Mouse (Mus musculus): ENCODE results near the gene Mymx.

Gene Mymx

DNA sequence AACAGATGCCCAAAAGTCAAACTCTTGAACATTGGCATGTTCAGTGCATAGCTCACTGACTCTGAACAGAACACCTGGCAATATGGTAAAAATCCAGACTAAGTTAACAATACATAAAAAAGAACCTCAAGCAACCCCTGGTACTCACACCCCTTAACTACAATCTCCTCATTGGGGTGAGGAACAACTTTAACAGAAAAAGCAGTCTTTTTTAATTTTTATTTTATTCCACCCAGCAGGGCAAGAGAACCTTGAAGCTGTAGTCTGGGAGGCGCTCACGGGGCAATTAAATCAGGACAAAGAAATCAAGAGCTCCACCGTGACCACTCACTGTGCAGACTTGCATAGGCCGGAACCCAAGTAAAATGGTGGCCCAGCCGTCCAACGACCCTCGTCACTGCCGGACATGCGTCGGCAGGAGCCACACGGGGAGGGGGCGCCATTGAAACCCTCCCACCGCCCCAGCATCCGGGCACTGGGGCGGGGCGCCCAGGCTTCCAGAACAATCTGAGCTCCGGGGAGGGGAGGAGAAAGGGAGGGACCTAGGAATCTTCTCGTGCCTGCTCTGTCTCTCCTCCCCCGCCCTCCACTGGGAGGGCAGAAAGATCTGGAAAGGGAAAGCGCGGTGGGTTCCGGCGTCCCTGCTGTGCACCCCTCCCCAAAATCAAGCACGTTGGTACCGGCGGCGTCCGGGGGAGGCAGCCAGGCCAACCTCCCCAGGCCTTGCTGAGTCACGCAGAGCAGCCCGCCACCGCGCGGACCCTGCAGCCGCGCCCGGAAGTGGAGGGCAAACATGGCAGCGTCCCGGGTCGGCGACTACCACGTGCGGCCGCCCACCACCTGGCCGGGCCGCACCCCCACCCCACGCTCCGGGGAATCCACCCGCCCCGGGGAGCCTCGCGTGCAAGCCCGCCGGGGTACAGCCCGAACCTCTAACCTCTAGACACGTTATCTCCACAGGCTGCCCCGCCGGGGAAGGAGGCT, 29.5 kb downstream of the Mymx start:
- DNase-seq (ENCODE audit: low spot score in 2 of 2) = peak in 1 of 2 experiments; percentile 65

DNA sequence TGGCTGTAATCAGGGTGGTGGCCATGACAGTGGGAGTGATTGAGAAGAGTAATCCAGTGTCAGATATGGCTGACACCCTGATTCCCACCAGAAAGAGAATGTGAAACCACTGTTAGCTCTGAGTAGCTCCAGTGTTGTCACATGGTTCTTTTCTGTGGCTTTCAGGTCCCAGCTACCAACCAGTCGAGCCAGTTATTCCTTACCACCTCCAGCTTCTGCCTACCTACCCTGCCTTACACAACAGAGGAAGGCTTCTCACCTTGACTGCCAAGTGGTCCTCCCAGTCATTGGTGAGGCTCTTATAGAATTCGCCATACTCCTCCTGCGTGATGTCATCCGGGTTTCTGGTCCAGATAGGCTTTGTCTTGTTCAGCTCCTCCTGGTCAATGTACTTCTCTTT, 31.9 kb downstream of the Mymx start:
- DNase-seq (ENCODE audit: low spot score in 2 of 2) = no peak

DNA sequence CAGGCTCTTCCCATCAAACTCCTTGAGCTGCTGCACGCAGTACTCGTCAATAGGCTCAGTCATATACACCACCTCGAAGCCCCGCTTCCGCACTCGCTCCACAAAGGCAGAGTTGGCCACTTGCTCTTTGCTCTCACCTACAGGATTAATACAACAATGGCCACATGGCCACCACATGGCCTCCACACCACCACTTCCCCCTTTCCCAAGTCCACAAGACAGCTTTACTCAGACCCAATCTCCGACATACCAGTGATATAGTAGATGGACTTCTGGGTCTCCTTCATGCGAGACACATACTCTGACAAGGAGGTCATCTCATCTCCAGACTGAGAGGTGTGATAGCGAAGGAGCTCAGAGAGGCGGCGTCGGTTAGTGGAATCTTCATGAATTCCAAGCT, 32.9 kb downstream of the Mymx start:
- DNase-seq (ENCODE audit: low spot score in 2 of 2) = no peak

DNA sequence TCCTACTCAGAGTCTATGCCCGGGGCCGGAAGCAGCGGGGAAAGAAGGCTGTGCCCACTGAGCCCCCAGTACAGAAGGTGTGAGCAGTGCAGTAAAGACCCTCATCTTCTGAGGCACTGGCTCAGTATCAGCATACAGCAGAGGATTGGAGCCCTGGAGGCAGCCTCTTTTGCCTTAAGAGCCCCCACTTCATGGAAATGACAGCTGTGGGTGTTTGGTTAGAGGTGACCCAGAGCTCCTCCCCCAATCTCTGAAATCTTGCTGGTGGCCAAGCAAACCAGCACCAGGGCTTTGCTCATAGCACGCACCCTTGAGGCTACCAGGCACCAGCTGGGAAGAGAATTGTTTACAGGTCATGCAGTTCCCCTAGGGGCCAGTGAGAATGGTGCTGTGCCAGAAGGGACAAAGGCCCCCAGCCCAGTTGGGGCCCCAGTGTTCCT, 34.7 kb downstream of the Mymx start:
- DNase-seq (ENCODE audit: low spot score in 2 of 2) = no peak

DNA sequence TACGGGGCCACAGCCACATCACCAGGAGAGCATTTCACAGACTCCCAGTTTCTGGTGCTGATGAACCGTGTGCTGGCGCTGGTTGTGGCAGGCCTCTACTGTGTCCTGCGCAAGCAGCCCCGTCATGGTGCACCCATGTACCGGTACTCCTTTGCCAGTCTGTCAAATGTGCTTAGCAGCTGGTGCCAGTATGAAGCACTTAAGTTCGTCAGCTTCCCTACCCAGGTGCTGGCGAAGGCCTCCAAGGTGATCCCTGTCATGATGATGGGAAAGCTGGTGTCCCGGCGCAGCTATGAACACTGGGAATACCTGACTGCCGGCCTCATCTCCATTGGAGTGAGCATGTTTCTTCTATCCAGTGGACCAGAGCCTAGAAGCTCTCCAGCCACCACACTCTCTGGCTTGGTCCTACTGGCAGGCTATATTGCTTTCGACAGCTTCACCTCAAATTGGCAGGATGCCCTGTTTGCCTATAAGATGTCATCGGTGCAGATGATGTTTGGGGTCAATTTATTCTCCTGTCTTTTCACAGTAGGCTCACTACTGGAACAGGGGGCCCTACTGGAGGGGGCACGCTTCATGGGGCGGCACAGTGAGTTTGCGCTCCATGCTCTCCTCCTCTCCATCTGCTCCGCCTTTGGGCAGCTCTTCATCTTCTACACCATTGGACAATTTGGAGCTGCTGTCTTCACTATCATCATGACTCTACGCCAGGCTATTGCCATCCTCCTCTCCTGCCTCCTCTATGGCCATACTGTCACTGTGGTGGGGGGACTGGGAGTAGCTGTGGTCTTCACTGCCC, 35.3 kb downstream of the Mymx start:
- DNase-seq (ENCODE audit: low spot score in 2 of 2) = no peak

DNA sequence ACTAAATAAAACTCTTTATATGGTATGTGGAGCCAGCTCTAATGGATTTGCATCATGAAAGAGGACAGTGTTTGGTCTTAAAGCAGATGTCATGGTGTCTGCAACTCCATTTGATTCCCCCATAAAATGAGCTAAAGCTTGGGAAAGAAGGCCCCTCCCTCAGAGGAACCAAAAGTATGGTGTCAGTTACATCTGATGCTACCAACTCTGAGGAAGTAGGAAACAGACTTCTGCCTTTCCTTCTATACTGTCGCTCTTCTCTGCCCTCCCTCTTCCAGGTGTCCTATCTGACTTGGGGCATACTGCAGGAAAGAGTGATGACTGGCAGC, 35.9 kb downstream of the Mymx start:
- no peak for DNase-seq (ENCODE audit: low spot score in 2 of 2)

DNA sequence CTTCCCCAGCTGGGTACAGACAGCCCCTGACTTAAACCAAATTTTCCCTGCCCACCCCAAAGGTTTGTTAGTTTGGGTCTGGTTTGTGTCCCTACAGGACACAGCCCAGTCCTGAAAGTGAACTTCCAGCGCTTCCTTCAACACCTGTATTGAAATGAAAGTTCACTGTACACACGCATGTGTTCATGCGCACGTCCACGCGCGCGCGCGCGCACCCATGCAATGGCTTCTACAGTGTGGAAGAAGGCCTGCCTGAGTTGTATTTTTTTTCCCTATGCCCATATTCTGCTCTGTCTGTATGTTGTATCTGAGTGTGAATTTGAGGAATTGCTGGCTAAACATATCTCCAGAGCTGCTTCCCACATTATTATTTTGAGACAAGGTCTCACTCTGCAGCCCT, 36.8 kb downstream of the Mymx start:
- no peak for DNase-seq (ENCODE audit: low spot score in 2 of 2)

DNA sequence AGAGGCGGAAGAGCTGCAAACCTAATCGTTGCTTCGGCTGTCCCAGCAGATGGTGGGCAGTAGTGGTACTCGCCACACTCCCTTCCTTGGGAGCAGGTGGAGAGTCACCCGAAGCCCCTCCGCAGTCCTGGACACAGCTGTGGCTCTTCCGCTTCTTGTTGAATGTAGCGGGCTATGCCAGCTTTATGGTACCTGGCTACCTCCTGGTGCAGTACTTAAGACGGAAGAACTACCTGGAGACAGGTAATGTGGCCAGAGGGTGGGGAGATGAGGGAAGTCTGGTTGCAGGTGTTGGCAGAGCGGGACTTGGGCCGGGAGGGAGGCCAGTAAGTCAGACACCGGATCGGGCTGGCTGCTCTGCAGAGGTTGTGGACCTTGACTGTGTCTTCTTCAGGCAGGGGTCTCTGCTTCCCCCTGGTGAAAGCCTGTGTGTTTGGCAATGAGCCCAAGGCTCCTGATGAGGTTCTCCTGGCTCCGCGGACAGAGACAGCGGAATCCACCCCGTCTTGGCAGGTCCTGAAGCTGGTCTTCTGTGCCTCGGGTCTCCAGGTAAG, 37.3 kb downstream of the Mymx start:
- no peak for DNase-seq (ENCODE audit: low spot score in 2 of 2)

DNA sequence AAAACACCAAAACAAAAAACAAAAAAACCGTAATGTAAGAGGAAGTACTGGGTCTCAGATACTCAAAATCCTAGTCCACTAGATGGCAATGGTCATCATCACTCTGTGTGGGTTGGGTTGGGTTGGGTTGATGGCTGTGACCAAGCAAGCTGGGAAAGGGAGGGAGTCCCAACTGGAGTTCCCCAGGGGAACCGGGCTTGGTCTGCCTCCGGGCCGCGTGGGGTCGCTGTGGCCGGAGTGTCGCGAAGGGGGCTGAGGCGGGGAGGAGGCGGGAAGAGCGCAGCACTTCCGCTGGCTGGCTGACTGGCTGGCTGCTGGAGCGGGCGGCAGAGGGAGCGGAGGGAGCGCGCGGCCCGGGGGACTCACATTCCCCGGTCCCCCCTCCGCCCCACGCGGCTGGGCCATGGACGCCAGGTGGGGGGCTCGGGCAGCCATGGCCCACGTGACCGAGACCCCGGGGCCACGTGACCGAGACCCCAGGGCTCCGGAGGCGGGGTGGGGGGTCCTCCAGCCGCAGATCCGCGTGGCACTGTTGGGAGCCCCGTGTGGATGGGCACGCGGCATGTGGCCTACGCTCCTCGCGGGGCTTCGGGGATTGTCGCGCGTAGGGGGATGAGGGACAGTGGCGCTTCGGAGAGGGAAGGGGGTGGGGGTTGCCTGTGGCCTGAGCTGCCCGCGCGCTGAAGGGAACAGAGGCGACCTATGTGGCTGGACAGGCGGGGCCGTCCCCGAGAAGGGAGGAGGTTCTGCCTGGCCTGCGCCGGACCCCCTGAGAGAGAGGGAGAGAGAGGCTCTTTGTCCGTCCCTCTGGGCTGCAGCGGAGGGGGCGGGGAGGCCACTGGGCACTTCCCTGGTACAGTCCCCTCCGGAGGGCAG, 38.0 kb downstream of the Mymx start, which contains the start of gene Slc35b2:
Gene Slc35b2 (plus strand): TSS at position 220 of the 876 bp plus-strand sequence.
- DNase-seq (ENCODE audit: low spot score in 2 of 2) = peak; percentile 86 to 90

DNA sequence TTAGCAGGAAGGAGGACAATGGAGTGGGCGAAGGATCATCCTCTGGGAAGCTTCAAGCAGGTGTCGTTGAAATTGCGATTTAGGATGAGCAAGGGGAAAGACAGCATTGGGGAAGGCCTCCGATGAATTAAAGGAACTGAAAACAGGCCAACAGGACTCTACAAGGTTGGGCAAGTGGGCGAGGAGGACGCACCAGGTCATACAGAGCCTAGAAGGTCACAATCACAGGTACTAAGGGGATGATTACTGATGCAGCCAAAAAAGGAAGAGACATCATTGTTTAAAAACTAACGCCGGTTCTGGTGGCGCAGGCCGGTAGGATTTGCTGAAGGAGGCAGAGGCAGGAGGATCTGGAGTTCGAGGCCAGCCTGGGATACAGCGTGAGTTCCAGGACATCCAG, 38.7 kb downstream of the Mymx start:
- DNase-seq (ENCODE audit: low spot score in 2 of 2) = no peak

DNA sequence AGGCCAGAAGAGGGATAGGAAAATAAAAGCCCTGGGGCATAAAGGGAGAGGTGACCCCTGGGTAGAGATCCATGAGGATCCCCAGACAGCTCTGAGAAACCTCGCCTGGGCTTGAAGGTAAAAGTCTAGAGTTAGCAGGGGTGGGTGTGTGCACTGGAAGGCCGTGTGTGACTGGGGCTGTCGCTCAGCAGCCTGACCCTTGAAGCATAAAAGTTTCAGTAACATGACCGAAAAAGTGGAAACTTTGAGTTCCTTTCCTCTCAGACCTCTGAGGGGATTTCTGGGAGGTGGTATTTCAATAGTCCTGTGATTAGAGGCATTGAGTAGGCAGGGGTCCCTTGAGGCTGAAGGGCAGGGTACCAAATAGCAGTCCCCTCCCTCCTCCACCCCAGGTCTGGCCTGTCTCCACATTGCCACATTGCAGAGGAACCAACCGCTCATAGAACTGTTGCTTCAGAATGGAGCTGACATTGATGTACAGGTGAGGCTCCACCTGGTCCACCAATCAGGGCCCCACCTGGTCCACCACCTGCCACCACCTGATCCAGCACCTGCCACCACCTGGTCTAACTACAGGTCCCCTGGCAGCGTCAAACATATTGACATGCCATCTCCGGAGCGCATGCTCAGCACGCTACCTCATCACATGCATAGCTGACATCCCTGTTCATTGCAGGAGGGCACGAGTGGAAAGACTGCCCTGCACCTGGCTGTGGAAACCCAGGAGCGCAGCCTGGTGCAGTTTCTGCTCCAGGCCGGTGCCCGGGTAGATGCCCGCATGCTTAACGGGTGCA, 42.0 kb downstream of the Mymx start:
- no peak for DNase-seq (ENCODE audit: low spot score in 2 of 2)

DNA sequence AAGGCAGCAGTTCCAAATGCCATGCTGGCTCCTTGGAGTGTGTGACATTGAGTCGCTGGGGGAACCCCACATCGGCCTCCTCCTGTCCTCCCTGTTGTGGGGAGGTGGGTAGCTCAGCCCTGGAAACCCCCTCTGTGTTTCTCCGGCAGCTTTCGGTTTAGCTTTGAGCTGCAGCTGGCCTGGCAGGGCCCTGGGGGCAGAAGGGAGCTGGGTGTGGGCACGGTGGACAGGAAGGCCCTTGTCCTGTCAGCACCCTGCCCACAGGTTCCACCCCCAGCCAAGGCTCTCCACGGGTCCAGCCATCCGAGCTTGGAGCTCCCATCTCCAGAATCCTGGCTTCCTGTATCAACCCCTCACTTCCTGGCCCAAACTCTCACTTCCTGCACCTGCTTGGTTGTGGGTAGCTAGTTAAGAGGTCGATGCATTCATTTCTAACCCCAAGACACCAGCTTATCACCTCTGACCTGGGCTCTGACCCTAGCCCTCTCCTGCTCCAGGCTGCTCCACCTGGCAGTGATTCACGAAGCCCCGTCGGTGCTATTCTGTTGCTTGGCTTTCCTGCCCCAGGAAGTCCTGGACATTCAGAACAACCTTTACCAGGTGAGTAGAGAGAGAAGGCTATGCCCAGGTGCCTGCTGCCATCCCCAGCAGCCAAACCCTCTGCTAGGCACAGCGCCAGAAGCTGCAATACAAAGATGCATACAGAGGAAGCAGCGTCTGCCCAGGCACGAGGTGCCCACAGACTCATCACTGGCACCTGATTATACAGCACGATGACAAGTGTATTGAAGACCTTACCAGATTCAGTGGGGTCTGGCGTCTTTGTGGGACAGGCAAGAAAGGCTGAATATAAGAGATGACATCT, 43.7 kb downstream of the Mymx start:
- no peak for DNase-seq (ENCODE audit: low spot score in 2 of 2)

DNA sequence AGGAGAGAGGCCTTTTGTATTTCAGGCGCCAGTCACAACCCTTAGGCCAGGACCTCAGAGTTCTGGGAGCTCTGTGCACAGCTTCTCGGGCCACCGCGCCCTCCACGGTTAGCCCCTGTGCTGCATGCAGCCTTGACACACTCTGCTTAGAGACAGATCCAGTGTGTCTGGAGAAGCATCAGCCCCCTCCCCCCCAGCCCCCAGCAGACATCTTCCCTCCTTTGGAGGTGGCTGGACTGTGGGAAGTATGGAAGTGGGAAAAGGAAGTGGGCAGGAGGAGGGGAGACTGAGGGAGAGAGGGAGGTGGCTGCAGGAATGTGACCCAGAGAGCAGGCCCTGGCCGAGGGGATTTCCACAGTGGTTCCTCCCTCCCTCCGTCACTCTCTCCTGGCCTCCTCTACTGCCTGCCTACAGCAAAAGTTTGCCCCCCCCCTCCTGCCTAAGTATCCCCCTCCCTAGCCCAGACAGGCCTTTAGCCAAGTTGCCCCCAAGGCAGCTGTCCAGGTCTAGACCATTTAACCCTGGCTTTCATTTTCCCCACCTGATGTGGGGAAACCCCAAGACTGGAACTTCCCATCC, 44.6 kb downstream of the Mymx start:
- no peak for DNase-seq (ENCODE audit: low spot score in 2 of 2)

DNA sequence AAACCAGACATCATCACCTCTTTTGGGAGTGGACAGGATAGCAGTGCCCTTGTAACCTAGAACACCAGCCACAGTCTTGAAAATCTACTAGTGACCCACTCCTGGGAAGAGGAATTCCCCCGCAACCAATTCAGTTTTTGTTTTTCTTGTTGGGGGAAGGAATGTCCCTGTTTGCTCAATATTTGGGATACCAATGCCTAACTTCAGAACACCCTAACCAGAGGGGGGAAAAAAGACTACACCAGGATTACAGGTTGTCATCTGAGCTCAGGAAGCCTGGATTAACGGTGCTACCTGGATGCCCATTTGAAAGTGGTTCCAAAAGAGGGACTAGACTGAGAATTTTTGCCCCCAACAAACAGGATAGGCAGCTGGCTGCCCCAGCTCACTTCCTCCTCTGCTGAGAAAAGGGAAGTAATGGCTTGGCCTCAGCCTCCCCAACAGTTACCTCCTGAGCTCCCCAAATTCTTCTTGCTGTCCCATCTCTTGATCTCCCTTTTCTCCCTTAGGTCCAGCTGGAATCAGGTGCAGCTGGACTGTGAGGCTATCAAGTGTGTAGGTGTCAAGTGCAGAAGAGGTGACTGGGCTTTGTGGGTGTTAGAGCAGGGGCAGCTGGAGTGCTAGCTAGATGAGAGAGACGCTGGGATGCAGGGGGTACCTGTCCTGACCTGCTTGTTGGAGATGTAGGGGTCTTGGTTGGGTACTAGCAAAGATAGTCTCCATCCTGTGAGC, 45.2 kb downstream of the Mymx start:
- no peak for DNase-seq (ENCODE audit: low spot score in 2 of 2)

DNA sequence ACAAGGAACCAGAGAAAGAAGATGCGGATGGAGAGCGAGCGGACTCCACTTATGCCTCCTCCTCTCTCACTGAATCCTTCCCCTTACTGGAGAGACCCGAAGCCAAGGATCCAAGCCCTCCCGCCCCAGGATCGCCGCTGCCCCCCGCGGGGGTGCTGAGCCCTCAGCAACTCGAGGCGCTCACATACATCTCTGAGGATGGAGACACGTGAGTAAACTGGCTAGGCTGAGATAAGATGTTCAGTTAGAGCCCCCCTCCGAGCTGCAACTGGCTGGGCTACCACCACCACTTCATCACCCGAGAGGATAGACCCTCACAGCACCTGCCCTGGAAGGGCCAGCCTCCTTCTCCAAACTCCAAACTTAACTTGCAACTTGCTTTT, 45.8 kb downstream of the Mymx start:
- DNase-seq (ENCODE audit: low spot score in 2 of 2) = no peak

DNA sequence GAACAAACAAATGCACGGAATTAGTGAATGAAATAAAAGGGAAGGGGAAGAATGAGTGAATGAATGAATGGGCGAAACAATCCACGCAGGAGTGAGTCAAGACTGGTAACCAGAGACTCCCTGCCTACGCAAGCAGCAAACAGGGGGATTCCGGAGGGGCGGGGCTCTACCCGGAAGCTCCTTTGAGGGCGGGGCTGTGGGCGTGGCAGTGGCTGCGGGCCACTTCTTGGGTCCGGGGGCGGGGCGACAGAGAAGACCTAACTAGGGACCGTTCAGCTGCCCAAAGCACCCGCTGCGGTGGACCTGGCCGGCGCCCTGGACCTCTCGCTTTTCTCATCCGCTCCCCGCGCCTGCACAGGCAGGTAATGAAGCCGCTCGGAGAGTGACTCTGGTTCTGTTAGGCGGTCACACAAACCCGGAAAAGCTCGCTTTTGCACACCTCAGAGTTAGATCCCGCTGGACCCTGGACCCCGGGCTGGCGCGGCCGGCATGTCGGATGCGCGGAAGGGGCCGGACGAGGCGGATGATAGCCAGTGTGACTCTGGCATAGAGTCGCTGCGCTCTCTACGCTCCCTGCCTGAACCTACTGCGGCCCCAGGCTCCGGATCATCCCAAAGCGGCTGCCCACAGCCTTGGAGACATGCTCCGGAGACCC, 46.3 kb downstream of the Mymx start, which contains the start of gene Nfkbie:
Gene Nfkbie (plus strand): TSS at position 252 of the 655 bp plus-strand sequence.
- DNase-seq (ENCODE audit: low spot score in 2 of 2) = peak; percentile 93 to 98

DNA sequence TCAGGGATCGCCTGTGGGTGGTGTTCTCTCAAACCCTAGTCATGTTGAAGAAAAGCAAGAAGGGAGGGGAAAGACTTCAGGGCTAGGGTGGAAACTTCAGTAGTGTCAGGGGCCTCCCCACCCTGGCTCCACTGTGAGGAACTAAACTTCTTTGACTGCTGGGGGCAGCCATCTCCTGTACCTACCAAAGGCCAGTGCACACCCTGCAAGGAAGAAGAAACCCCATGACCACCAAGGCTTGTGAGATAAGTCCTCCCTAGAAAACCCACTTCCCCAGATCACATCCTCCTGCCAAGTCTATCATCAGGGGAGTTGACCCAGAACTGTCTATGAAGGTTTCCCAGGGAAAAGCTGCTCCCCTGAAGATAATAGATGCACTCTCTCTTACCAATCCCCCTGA, 47.5 kb downstream of the Mymx start:
- no peak for DNase-seq (ENCODE audit: low spot score in 2 of 2)

DNA sequence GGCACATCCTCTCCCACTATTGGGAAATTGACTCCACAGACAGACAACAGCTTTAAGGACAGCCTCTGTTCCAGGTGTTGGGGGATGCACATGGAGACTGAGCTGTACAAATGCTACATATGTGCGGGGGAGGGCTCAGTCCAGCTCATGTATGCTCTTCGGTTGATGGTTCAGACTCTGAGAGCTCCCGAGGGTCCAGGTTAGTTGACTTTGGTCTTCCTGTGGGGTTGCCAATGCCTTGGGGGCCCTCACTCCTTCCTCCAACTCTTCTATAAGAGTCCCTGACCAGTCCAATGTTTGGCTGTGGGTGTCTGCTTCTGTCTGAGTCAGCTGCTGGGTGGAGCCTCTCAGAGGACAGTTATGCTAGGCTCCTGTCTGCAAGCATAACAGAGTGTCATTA, 48.8 kb downstream of the Mymx start:
- no peak for DNase-seq (ENCODE audit: low spot score in 2 of 2)
